Mouse (Mus musculus) hindbrain, embryonic 14.5 days (tissue): ENCODE data around the gene Upk1a. TPM values are rescaled to one million over a fixed set of nuclear protein-coding genes. Genes with fewer than 3 reads are reported as not detected.

ENCODE experiments used
- ATAC-seq: fragments of 200-750 bp; cut with Nextera tagmentation; 2 replicates; pipeline ENCODE4 v1.8.0; 2017; ENCODE audit warnings: moderate number of reproducible peaks, mild to moderate bottlenecking, moderate TSS enrichment, moderate library complexity; ENCODE audit not compliant: low FRiP score
- DNase-seq: peaks from one replicate; pipeline ENCODE4 v3.0.0-alpha.2; 2015; ENCODE audit warnings: low spot score
- H3K27ac ChIP-seq: fragments of 300-500 bp; sonication (generic); 2 replicates; pipeline ENCODE4 v1.5.1; 2014; ENCODE audit warnings: mild to moderate bottlenecking, moderate library complexity
- H3K27me3 ChIP-seq: fragments of 300-500 bp; sonication (generic); 2 replicates; pipeline ENCODE4 v1.6.1; 2014; ENCODE audit warnings: mild to moderate bottlenecking, low read length, mixed read lengths; ENCODE audit not compliant: control insufficient read depth, insufficient read depth
- H3K36me3 ChIP-seq: fragments of 300-500 bp; sonication (generic); replicated peaks from 2 replicates; pipeline ENCODE4 v1.6.1; 2014; ENCODE audit not compliant: control insufficient read depth, insufficient read depth
- H3K4me1 ChIP-seq: fragments of 300-500 bp; sonication (generic); replicated peaks from 2 replicates; pipeline ENCODE4 v1.6.1; 2014; ENCODE audit warnings: antibody characterized with exemption, low read length, mixed read lengths; ENCODE audit not compliant: control insufficient read depth, insufficient read depth
- H3K4me2 ChIP-seq: fragments of 300-500 bp; sonication (generic); replicated peaks from 2 replicates; pipeline ENCODE4 v1.6.1; 2014; ENCODE audit warnings: mild to moderate bottlenecking, moderate library complexity
- H3K4me3 ChIP-seq: fragments of 300-500 bp; sonication (generic); replicated peaks from 2 replicates; pipeline ENCODE4 v1.5.1; 2014; ENCODE audit warnings: mild to moderate bottlenecking, low read length
- H3K9ac ChIP-seq: fragments of 300-500 bp; sonication (generic); 2 replicates; pipeline ENCODE4 v1.6.1; 2014
- H3K9me3 ChIP-seq: fragments of 300-500 bp; sonication (generic); 2 replicates; pipeline ENCODE4 v1.6.1; 2016; ENCODE audit warnings: low read length; ENCODE audit not compliant: control insufficient read depth
- WGBS: fragments of 180-500 bp; shearing (Covaris S2); extraction: QIAGEN DNeasy Blood & Tissue Kit; methylation state at CpG from one replicate; pipeline ENCODE4 v1.1.7; 2014; 5-methylcytosine and 5-hydroxymethylcytosine counted together
- polyA plus RNA-seq: library from polyadenylated mRNA; unstranded; fragments of >200 nt; fragmentation: Nextera tagmentation; extraction: Ambion mirVana; gene quantifications from 2 replicates; pipeline ENCODE4 v1.2.1, GENCODE M21; 2014

Gene Upk1a
- polyA plus RNA-seq, 1 experiment from 2014 or later: 0.76 TPM

GRCm38 (mm10) chr7:30626647-30627046, 14.0 kb upstream of the Upk1a start:
- no peak overlapping the region; the same call in 1 of the 2 replicates for H3K9ac ChIP-seq

GRCm38 (mm10) chr7:30625530-30626384, 13.1 kb upstream of the Upk1a start, which contains the start of gene Cox6b1:
Gene Cox6b1, minus strand, starts transcription at chr7:30626151.
- ATAC-seq (peak; percentile 94), DNase-seq (peak; percentile 96)
- H3K9me3 ChIP-seq: no peaks in the 10 kb centered on the region
- peaks cover 38% of the 10 kb centered on the region for H3K36me3 ChIP-seq
- H3K27ac ChIP-seq: peak within 1 kb of the TSS; percentile 64
- peak within 1 kb of the TSS; percentile 63 for H3K4me3 ChIP-seq
- WGBS: 2% methylated on average over 44 of the region's 44 CpGs
- H3K4me2 ChIP-seq: peak within 1 kb of the TSS; percentile 84
- H3K4me1 ChIP-seq: peaks cover 12% of the 10 kb centered on the region
- H3K27me3 ChIP-seq: peaks cover 6% of the 10 kb centered on the region; the same call in 1 of the 2 replicates
- H3K9ac ChIP-seq: peak within 1 kb of the TSS; percentile 84

More at GRCm38 (mm10) chr7:30626647-30627046, 14.0 kb upstream of the Upk1a start:
- Histone ChIP-seq H3K4me3 (peak overlapping the region; percentile 63; the same call in 1 of the 2 replicates), H3K27me3 (peaks cover 10% of the 10 kb centered on the region), H3K9me3 (no peaks in the 10 kb centered on the region), H3K27ac (no peak overlapping the region), H3K36me3 (peaks cover 31% of the 10 kb centered on the region), H3K4me1 (peaks cover 12% of the 10 kb centered on the region), H3K4me2 (peak overlapping the region; percentile 53)
- ATAC-seq (no peak), DNase-seq (no peak)
- WGBS: 89% methylated on average over 5 of the region's 5 CpGs

DNA sequence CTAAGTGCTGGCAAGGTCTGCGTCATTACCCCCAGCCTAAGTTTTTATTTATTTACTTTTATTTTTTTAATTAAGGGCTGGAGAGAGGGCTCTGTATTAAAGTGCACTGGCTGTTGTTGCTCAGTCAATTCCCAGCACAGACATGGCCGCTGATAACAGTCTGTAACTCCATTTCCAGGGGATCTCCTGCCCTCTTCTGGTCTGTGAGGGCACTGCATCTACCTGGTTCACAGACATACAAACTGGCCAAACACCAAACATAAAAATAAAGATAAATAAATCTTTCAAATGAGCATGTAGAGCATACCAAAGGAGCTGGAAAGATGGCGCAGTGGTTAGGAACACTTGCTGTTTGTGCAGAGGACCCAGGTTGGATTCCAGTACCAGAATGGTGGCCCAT, 6.6 kb upstream of the Upk1a start:
- 88% methylated on average over 3 of the region's 3 CpGs for WGBS

GRCm38 (mm10) chr7:30618658-30619057, 6.0 kb upstream of the Upk1a start:
- H3K9me3 ChIP-seq: no peaks in the 10 kb centered on the region
- no peaks in the 10 kb centered on the region for H3K27me3 ChIP-seq
- no peak overlapping the region for H3K4me3 ChIP-seq
- H3K4me2 ChIP-seq: no peak overlapping the region
- no peak for ATAC-seq
- no peak overlapping the region for H3K27ac ChIP-seq
- DNase-seq: no peak
- H3K4me1 ChIP-seq: no peaks in the 10 kb centered on the region
- peaks cover 72% of the 10 kb centered on the region for H3K36me3 ChIP-seq
- no peak overlapping the region for H3K9ac ChIP-seq
- WGBS: 95% methylated on average over 9 of the region's 9 CpGs

More for the DNA sequence above, 6.6 kb upstream of the Upk1a start:
- Histone ChIP-seq H3K36me3 (peaks cover 77% of the 10 kb centered on the region), H3K27ac (no peak overlapping the region), H3K4me1 (no peaks in the 10 kb centered on the region), H3K27me3 (no peaks in the 10 kb centered on the region), H3K4me2 (no peak overlapping the region), H3K9me3 (no peaks in the 10 kb centered on the region), H3K4me3 (no peak overlapping the region), H3K9ac (no peak overlapping the region)
- ATAC-seq (no peak), DNase-seq (no peak)

- no peak for ATAC-seq
Observed at GRCm38 (mm10) chr7:30615049-30615760, 2.6 kb upstream of the Upk1a start.

DNA sequence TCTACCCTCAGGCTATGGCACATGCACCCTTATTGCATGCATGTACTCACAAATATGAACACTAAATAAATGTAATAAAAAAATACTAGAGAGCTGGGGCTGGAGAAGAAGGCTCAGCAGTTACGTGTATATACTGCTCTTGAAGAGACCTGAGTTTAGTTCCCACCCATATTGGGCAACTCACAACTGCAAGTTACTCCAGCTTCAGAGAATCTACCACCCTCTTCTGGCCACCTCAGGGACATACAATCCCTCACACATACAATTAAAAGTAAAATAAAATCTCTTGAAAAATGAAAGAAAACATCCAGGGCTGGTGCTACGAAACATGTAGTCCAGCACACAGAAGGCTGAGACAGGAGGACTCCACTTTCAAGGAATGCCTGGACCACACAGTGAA, 1.8 kb upstream of the Upk1a start:
- no peaks in the 10 kb centered on the region for H3K4me1 ChIP-seq

More at GRCm38 (mm10) chr7:30615049-30615760, 2.6 kb upstream of the Upk1a start:
- Histone ChIP-seq H3K36me3 (peaks cover 43% of the 10 kb centered on the region), H3K9me3 (no peaks in the 10 kb centered on the region), H3K4me3 (no peak overlapping the region), H3K4me2 (no peak overlapping the region), H3K9ac (no peak overlapping the region), H3K27me3 (no peaks in the 10 kb centered on the region), H3K4me1 (no peaks in the 10 kb centered on the region), H3K27ac (no peak overlapping the region)
- DNase-seq: no peak
- WGBS: 61% methylated on average over 5 of the region's 5 CpGs

DNA sequence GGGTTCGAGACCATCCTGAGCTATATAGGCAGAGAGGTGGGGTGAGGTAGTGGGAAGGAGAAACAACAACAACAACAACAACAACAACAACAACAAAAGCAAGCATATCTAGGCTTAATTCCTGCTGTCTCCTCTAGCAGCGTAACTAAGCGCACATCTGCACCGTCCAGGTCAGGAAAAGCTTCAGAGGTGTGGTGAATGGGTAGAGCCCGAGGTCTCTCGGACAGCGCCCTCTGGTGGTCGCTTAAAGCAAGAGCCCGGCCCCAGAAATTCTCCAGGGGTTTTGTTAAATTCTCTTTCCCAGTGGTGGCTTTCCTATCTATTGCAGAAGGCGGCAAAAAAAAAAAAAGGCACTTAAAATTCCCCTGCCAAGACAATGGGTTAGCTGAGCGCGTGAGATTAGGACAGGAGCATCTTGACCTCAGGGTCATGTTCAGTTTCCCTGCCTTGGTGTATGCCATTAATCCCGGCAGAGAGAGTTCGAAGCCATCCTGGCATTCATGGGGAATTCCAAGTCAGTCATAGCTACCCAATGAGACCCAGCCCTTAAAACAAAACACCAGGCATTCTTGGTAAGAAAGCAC, 974 bp upstream of the Upk1a start:
- Histone ChIP-seq H3K4me2 (no peak overlapping the region), H3K36me3 (peaks cover 31% of the 10 kb centered on the region), H3K27ac (no peak overlapping the region), H3K9me3 (no peaks in the 10 kb centered on the region), H3K4me1 (no peaks in the 10 kb centered on the region), H3K4me3 (no peak overlapping the region), H3K9ac (no peak overlapping the region), H3K27me3 (no peaks in the 10 kb centered on the region)
- DNase-seq (peak; percentile 57), ATAC-seq (0 out of 2 replicates have a peak, but pooled peaks have one; percentile 34)
- WGBS: 23% methylated on average over 14 of the region's 14 CpGs

More for the DNA sequence above, 1.8 kb upstream of the Upk1a start:
- Histone ChIP-seq H3K9ac (no peak overlapping the region), H3K27me3 (no peaks in the 10 kb centered on the region), H3K4me2 (no peak overlapping the region), H3K27ac (no peak overlapping the region), H3K9me3 (no peaks in the 10 kb centered on the region), H3K4me3 (no peak overlapping the region), H3K36me3 (peaks cover 40% of the 10 kb centered on the region)
- DNase-seq (no peak), ATAC-seq (no peak)
- WGBS: 85% methylated on average over 2 of the region's 2 CpGs

DNA sequence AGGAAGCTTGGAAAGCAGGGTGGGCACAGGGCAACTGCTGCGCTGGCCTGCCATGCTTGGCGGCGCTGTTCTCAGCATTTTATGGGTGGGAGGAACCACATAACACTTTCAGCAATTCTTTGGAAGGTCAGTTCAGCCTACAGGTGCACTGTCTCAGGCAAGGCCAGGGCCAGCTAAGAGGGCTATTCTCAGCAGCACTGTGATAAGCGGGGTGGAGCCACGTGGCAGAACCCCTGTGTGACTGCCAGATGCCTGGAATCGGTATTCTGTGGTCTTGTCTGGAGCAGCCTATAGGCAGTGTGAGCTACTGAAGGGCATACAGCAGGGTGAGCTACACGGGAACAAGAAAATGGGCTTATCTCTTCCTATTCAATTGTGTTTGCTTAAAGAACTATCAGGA, 2.6 kb downstream of the Upk1a start:
- WGBS: 60% methylated on average over 7 of the region's 7 CpGs

DNA sequence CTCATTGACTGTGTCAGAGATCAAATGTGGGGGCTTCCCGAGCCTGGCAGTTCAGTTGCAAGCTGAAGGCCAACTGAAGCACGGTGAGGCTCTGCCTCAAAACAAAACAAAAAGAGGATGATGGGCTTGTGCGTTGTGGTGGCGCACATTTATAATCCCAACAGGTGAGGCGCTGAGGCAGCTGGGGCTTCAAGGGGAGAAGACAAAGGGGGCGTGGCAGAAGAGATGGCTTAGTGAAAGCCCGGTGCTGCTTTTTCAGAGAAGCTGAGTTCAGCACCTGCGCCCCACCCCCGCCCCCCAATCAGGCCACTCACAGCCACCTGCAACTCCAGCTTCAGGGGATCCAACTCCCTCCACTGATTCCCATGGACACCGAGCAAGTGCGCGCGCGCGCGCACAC, 4.2 kb downstream of the Upk1a start:
- Histone ChIP-seq H3K4me3 (no peak overlapping the region), H3K36me3 (no peaks in the 10 kb centered on the region), H3K4me1 (no peaks in the 10 kb centered on the region), H3K27ac (no peak overlapping the region), H3K9ac (no peak overlapping the region), H3K9me3 (no peaks in the 10 kb centered on the region), H3K27me3 (no peaks in the 10 kb centered on the region), H3K4me2 (no peak overlapping the region)
- WGBS: 52% methylated on average over 16 of the region's 16 CpGs
- ATAC-seq (no peak), DNase-seq (no peak)

More for the DNA sequence above, 2.6 kb downstream of the Upk1a start:
- no peak overlapping the region for H3K9ac ChIP-seq
- no peaks in the 10 kb centered on the region for H3K9me3 ChIP-seq
- H3K4me2 ChIP-seq: no peak overlapping the region
- no peak overlapping the region for H3K27ac ChIP-seq
- H3K36me3 ChIP-seq: no peaks in the 10 kb centered on the region
- H3K4me3 ChIP-seq: no peak overlapping the region
- DNase-seq (no peak), ATAC-seq (no peak)
- no peaks in the 10 kb centered on the region for H3K27me3 ChIP-seq
- H3K4me1 ChIP-seq: no peaks in the 10 kb centered on the region
